Mouse (Mus musculus): ENCODE data around the gene Ank2. TPM values are rescaled to one million over a fixed set of nuclear protein-coding genes. Genes with fewer than 3 reads are reported as not detected.

Ank2 gene
- polyA plus RNA-seq, 1 experiment, result 1.1 TPM

DNA sequence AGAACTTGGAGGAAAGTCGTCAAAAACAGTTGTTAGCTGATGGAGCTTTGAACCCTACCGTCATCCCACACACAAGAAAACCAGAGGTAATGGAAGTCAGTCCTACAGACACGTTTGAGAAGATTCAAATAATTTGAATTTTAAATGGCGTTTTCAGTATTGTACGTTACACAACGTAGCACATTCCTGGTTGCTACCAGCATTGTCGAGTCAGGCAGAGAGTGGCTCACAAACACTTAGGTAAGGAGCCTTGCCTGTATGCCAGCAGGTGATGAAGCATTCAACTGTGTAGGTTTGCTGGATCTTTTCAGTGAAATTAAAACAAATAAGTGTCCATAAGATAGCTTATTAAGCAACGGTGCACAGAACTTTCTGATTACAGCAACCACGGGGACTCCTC is 36.0 kb downstream of the Ank2 start:
- no peak overlapping the region for H3K4me3 ChIP-seq (ENCODE audit: low read depth, low read length)
- TF ChIP-seq POLR2A (IDR thresholded peaks at IDR 0.05; ENCODE audit: low read depth, low read length), result no peak
- TF ChIP-seq CTCF (IDR thresholded peaks at IDR 0.05; ENCODE audit: extremely low read depth, insufficient read length, insufficient replicate concordance, low read depth, low read length), result no peak
- 61% methylated on average over 9 of the region's 9 CpGs for WGBS

DNA sequence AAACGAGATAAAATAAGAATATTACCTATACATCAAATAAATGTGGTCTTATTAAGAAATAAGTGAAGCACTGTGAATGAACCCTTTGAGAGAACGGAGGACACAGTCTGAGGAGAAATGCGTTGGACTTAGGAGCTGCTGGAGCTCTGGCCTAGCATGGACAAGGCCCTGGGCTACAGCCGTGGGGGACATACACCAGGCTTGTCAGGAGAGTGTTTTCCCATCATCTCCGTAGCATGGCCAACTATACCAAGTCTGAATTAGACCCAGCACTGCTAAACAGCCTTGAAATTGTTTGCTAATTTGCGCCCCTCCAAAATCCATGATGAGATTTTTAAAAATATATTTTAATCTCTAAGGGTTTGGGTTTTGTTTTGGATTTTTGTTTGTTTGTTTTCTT is 36.7 kb downstream of the Ank2 start:
- TF ChIP-seq POLR2A (IDR thresholded peaks at IDR 0.05; ENCODE audit: low read depth, low read length), result no peak
- H3K27me3 ChIP-seq (ENCODE audit: control insufficient read depth, insufficient read depth, low read length), result no peaks in the 10 kb centered on the region
- no peak overlapping the region for H3K4me3 ChIP-seq (ENCODE audit: low read depth, low read length)
- 85% methylated on average over 6 of the region's 6 CpGs for WGBS
- no peak overlapping the region for H3K27ac ChIP-seq (ENCODE audit: insufficient read depth, low read depth, low read length)
- H3K4me1 ChIP-seq (ENCODE audit: control insufficient read depth, insufficient read depth, insufficient read length, low read length), result peaks cover 4% of the 10 kb centered on the region; the same call in 1 of the 2 replicates
- H3K36me3 ChIP-seq (ENCODE audit: control insufficient read depth, insufficient read depth, low read length), result no peaks in the 10 kb centered on the region

More for the DNA sequence above, 36.0 kb downstream of the Ank2 start:
- Histone ChIP-seq H3K27ac (ENCODE audit: insufficient read depth, low read depth, low read length) (no peak overlapping the region), H3K4me1 (ENCODE audit: control insufficient read depth, insufficient read depth, insufficient read length, low read length) (peaks cover 4% of the 10 kb centered on the region; the same call in 1 of the 2 replicates), H3K27me3 (ENCODE audit: control insufficient read depth, insufficient read depth, low read length) (no peaks in the 10 kb centered on the region), H3K36me3 (ENCODE audit: control insufficient read depth, insufficient read depth, low read length) (no peaks in the 10 kb centered on the region)

DNA sequence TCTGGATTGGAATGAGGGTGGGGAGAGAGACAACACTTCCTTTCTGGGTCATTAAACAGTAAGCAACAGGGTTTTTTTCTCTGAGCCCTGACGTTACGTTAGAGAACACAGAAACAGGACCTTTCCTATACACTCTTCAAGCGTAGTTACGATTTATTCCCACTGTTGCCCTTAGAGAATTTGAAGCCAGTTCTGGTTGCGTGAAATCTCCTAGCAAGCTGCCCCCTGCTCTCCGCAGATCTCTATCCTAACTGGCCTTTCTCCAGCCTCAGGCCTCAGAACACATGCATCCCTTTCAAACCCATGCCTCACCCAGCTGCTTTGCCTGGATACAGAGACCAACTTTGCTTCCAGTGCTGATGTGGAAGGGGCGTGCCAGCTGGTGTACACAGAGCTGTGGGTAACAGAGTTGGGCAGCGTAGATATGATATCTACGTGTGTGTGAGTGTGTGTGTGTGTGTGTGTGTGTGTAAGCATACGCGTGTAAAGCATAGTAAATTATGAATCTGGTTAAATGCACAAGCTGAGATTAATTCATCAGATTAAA is 38.2 kb downstream of the Ank2 start:
- Histone ChIP-seq H3K36me3 (ENCODE audit: control insufficient read depth, insufficient read depth, low read length) (no peaks in the 10 kb centered on the region), H3K27ac (ENCODE audit: insufficient read depth, low read depth, low read length) (no peak overlapping the region), H3K27me3 (ENCODE audit: control insufficient read depth, insufficient read depth, low read length) (no peaks in the 10 kb centered on the region), H3K4me1 (ENCODE audit: control insufficient read depth, insufficient read depth, insufficient read length, low read length) (peaks cover 4% of the 10 kb centered on the region; the same call in 1 of the 2 replicates), H3K4me3 (ENCODE audit: low read depth, low read length) (no peak overlapping the region)
- 74% methylated on average over 11 of the region's 11 CpGs for WGBS
- TF ChIP-seq POLR2A (IDR thresholded peaks at IDR 0.05; ENCODE audit: low read depth, low read length), result no peak
- TF ChIP-seq CTCF (IDR thresholded peaks at IDR 0.05; ENCODE audit: extremely low read depth, insufficient read length, insufficient replicate concordance, low read depth, low read length), result no peak

DNA sequence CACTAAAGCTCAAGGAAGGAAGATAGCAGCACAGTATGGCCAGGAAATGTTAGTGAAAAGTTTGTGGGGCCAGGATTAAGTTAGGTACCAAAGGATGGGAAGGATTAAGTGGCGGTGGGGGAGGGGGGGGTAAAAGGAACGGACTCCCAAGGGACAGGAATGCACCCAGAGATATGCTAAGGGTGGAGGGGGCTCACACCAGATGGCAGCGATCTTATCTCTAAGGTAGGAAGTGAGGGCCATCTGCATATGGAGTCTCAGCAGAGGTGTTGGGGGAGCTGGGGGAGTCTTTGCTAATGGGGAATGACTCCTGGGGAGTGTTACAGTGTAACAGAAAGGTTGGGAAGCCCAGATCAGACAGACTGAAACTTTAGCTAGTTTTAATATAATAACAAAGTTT is 39.3 kb downstream of the Ank2 start:
- Histone ChIP-seq H3K27me3 (ENCODE audit: control insufficient read depth, insufficient read depth, low read length) (no peaks in the 10 kb centered on the region), H3K4me1 (ENCODE audit: control insufficient read depth, insufficient read depth, insufficient read length, low read length) (peaks cover 4% of the 10 kb centered on the region; the same call in 1 of the 2 replicates), H3K27ac (ENCODE audit: insufficient read depth, low read depth, low read length) (no peak overlapping the region), H3K4me3 (ENCODE audit: low read depth, low read length) (no peak overlapping the region), H3K36me3 (ENCODE audit: control insufficient read depth, insufficient read depth, low read length) (no peaks in the 10 kb centered on the region)
- no peak for TF ChIP-seq POLR2A (IDR thresholded peaks at IDR 0.05; ENCODE audit: low read depth, low read length)
- no peak for TF ChIP-seq CTCF (IDR thresholded peaks at IDR 0.05; ENCODE audit: extremely low read depth, insufficient read length, insufficient replicate concordance, low read depth, low read length)
- 69% methylated on average over 3 of the region's 3 CpGs for WGBS

DNA sequence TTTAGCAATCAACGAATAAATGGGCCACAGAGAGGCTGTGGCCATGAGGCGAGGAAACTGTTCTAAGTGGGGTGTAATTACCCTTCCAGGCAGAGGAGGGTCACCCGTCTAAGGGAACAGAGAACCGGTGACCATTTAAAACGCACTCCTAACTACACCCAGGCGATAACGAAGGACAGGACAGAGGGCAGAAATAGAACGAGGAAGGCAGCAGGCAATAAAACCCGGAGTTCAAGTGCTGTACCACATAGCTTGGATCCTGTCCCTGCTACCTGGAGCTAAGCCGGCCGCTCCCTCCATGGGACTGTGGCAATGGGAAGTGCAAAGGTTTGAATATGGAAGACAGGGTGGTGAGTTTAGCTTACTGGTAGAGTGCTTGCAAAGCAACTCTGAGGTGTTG is 40.2 kb downstream of the Ank2 start:
- no peak overlapping the region for H3K4me3 ChIP-seq (ENCODE audit: low read depth, low read length)
- 13% methylated on average over 11 of the region's 11 CpGs for WGBS
- no peaks in the 10 kb centered on the region for H3K27me3 ChIP-seq (ENCODE audit: control insufficient read depth, insufficient read depth, low read length)
- H3K36me3 ChIP-seq (ENCODE audit: control insufficient read depth, insufficient read depth, low read length), result no peaks in the 10 kb centered on the region
- H3K4me1 ChIP-seq (ENCODE audit: control insufficient read depth, insufficient read depth, insufficient read length, low read length), result peaks cover 4% of the 10 kb centered on the region; the same call in 1 of the 2 replicates
- peak overlapping the region; percentile 85 for H3K27ac ChIP-seq (ENCODE audit: insufficient read depth, low read depth, low read length)
- no peak for TF ChIP-seq POLR2A (IDR thresholded peaks at IDR 0.05; ENCODE audit: low read depth, low read length)
- no peak for TF ChIP-seq CTCF (IDR thresholded peaks at IDR 0.05; ENCODE audit: extremely low read depth, insufficient read length, insufficient replicate concordance, low read depth, low read length)

DNA sequence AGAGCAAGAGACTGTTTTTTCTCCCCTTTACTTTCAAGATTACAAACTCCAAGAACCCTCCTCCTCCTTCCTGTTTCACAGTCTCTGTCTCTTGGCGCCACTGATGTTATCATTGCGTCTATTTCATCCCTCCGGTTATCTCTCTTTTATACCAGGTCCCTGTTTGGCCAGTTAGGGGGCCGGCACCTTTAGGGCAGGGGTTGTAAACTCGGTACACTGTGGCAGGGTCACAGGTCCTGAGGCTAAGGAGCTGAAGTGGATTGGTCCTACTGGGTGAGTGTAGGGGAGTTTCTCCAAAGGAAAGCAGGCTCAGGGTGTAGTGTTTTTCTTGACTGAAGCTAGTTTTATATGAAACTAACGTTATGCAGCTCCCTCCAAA is 40.7 kb downstream of the Ank2 start:
- peak overlapping the region; percentile 13; the same call in 1 of the 2 replicates for H3K4me3 ChIP-seq (ENCODE audit: low read depth, low read length)
- no peaks in the 10 kb centered on the region for H3K27me3 ChIP-seq (ENCODE audit: control insufficient read depth, insufficient read depth, low read length)
- H3K27ac ChIP-seq (ENCODE audit: insufficient read depth, low read depth, low read length), result peak overlapping the region; percentile 85
- H3K4me1 ChIP-seq (ENCODE audit: control insufficient read depth, insufficient read depth, insufficient read length, low read length), result peaks cover 4% of the 10 kb centered on the region; the same call in 1 of the 2 replicates
- 10% methylated on average over 6 of the region's 6 CpGs for WGBS
- TF ChIP-seq POLR2A (IDR thresholded peaks at IDR 0.05; ENCODE audit: low read depth, low read length), result no peak
- no peak for TF ChIP-seq CTCF (IDR thresholded peaks at IDR 0.05; ENCODE audit: extremely low read depth, insufficient read length, insufficient replicate concordance, low read depth, low read length)
- H3K36me3 ChIP-seq (ENCODE audit: control insufficient read depth, insufficient read depth, low read length), result no peaks in the 10 kb centered on the region

DNA sequence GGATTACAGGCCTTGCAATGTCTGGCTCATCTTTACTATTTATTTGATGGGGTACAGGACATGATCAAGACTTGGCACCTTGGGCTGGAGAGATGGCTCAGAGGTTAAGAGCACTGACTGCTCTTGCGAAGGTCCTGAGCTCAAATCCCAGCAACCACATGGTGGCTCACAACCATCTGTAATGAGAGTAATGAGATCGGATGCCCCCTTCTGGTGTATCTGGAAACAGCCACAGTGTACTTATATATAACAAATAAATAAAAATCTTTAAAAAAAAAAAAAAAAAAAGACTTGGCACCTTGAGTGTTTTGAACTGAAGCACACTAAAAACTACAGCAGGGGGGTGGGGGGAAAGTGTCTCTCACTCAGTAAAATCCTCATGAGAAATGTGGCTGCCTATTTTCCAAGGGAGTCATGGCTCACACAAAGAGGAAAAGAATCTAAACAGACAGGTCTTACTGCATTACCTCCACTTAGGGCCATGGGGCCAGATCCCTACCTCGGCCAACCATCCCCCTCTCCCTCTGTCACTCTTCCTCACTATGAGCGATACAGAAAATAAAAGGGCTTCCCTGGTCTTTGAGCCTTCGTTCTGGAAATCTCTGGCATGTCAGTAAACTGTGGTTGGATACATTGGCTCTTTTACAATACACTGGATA is 41.3 kb downstream of the Ank2 start:
- Histone ChIP-seq H3K4me1 (ENCODE audit: control insufficient read depth, insufficient read depth, insufficient read length, low read length) (peaks cover 4% of the 10 kb centered on the region; the same call in 1 of the 2 replicates), H3K36me3 (ENCODE audit: control insufficient read depth, insufficient read depth, low read length) (no peaks in the 10 kb centered on the region), H3K4me3 (ENCODE audit: low read depth, low read length) (no peak overlapping the region), H3K27me3 (ENCODE audit: control insufficient read depth, insufficient read depth, low read length) (no peaks in the 10 kb centered on the region), H3K27ac (ENCODE audit: insufficient read depth, low read depth, low read length) (peak overlapping the region; percentile 85)
- 0 out of 2 replicates have a peak, but pooled peaks have one; percentile 13 for TF ChIP-seq CTCF (IDR thresholded peaks at IDR 0.05; ENCODE audit: extremely low read depth, insufficient read length, insufficient replicate concordance, low read depth, low read length)
- no peak for TF ChIP-seq POLR2A (IDR thresholded peaks at IDR 0.05; ENCODE audit: low read depth, low read length)
- 36% methylated on average over 5 of the region's 5 CpGs for WGBS

Measured in small intestine, adult 2 months (tissue).